Mouse (Mus musculus): ENCODE measurements around the gene Prdm10.

DNA sequence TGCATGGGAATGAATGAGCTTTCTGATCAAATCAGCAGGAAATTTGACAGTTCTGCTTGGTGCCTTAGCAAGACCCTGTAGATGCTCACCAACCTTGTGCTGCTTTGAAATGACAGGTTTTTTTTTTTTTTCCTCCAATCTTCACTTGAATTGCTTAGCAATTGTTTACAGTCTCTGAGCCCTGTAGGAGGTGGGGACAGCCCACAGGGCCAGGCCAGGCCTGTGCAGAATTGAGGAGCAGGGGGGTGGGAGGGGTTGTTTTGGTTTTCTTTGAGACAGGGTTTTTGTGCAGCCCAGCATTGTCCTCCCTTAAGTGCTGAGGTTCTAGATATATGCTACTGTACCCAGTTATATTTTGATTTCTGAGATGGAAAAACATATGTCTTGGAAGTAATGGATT, 52.5 kb downstream of the Prdm10 start:
- TF ChIP-seq CTCF (IDR thresholded peaks at IDR 0.05; ENCODE audit: control insufficient read depth, insufficient read depth, low read length) (no peak), POLR2A (IDR thresholded peaks at IDR 0.05; ENCODE audit: borderline replicate concordance, control insufficient read depth, low read depth, low read length) (no peak)
